Mouse (Mus musculus) liver, embryonic 11.5 days (tissue): ENCODE data around the gene Ano5. TPM values are rescaled to one million over a fixed set of nuclear protein-coding genes. Genes with fewer than 3 reads are reported as not detected.

ENCODE experiments used
- ATAC-seq: fragments of 200-750 bp; cut with Nextera tagmentation; replicated peaks from 2 replicates; pipeline ENCODE4 v1.8.0; 2017; ENCODE audit warnings: moderate number of reproducible peaks, mild to moderate bottlenecking, moderate TSS enrichment, moderate library complexity; ENCODE audit not compliant: low FRiP score
- DNase-seq: peaks from one replicate; pipeline ENCODE4 v3.0.0-alpha.2; 2017; ENCODE audit warnings: low spot score
- H3K27ac ChIP-seq: fragments of 300-500 bp; sonication (generic); 2 replicates; pipeline ENCODE4 v1.5.1; 2014; ENCODE audit warnings: mild to moderate bottlenecking, low read depth, low read length, control low read depth
- H3K27me3 ChIP-seq: fragments of 300-500 bp; sonication (generic); replicated peaks from 2 replicates; pipeline ENCODE4 v1.6.1; 2014; ENCODE audit warnings: low read length, mixed read lengths; ENCODE audit not compliant: control insufficient read depth, insufficient read depth
- H3K36me3 ChIP-seq: fragments of 300-500 bp; sonication (generic); 2 replicates; pipeline ENCODE4 v1.6.1; 2014; ENCODE audit warnings: mild to moderate bottlenecking, low read length, moderate library complexity, mixed read lengths; ENCODE audit not compliant: control insufficient read depth, insufficient read depth
- H3K4me1 ChIP-seq: fragments of 300-500 bp; sonication (generic); replicated peaks from 2 replicates; pipeline ENCODE4 v1.6.1; 2014; ENCODE audit warnings: low read length, mixed read lengths; ENCODE audit not compliant: control insufficient read depth, insufficient read depth
- H3K4me2 ChIP-seq: fragments of 300-500 bp; sonication (generic); 2 replicates; pipeline ENCODE4 v1.6.1; 2014; ENCODE audit warnings: mild to moderate bottlenecking, control low read depth, moderate library complexity
- H3K4me3 ChIP-seq: fragments of 300-500 bp; sonication (generic); 2 replicates; pipeline ENCODE4 v1.5.1; 2014; ENCODE audit warnings: low read depth, low read length, control low read depth
- H3K9ac ChIP-seq: fragments of 300-500 bp; sonication (generic); 2 replicates; pipeline ENCODE4 v1.6.1; 2014; ENCODE audit warnings: low read depth, low read length, control low read depth
- H3K9me3 ChIP-seq: fragments of 300-500 bp; sonication (generic); 2 replicates; pipeline ENCODE4 v1.6.1; 2016; ENCODE audit warnings: low read length, inconsistent platforms, mixed read lengths; ENCODE audit not compliant: control insufficient read depth
- WGBS: fragments of 180-500 bp; shearing (Covaris S2); extraction: QIAGEN DNeasy Blood & Tissue Kit; methylation state at CpG from one replicate; pipeline ENCODE4 v1.1.7; 2014; 5-methylcytosine and 5-hydroxymethylcytosine counted together
- polyA plus RNA-seq: library from polyadenylated mRNA; unstranded; fragments of >200 nt; fragmentation: Nextera tagmentation; extraction: Ambion mirVana; gene quantifications from 2 replicates; pipeline ENCODE4 v1.2.1, GENCODE M21; 2014

Gene Ano5
- polyA plus RNA-seq, 1 experiment from 2014 or later, result 0.04 TPM

GRCm38 (mm10) chr7:51626451-51627000 is 115.7 kb downstream of the Ano5 start:
- DNase-seq (no peak), ATAC-seq (no peak)
- Histone ChIP-seq H3K27me3 (peaks cover 69% of the 10 kb centered on the region), H3K9ac (no peak overlapping the region), H3K4me2 (no peak overlapping the region), H3K9me3 (no peaks in the 10 kb centered on the region), H3K4me1 (no peaks in the 10 kb centered on the region), H3K36me3 (no peaks in the 10 kb centered on the region), H3K4me3 (no peak overlapping the region), H3K27ac (no peak overlapping the region)
- 4% methylated on average over 16 of the region's 16 CpGs for WGBS

- Histone ChIP-seq H3K9me3 (no peaks in the 10 kb centered on the region), H3K27ac (no peak overlapping the region), H3K36me3 (no peaks in the 10 kb centered on the region), H3K27me3 (peaks cover 63% of the 10 kb centered on the region), H3K4me3 (no peak overlapping the region), H3K4me1 (no peaks in the 10 kb centered on the region), H3K4me2 (no peak overlapping the region), H3K9ac (no peak overlapping the region)
- no peak for ATAC-seq
- no peak for DNase-seq
- WGBS, result 4% methylated on average over 26 of the region's 26 CpGs
These were observed 116.3 kb downstream of the Ano5 start for GRCm38 (mm10) chr7:51627001-51627631.

- Histone ChIP-seq H3K27me3 (peaks cover 58% of the 10 kb centered on the region), H3K36me3 (no peaks in the 10 kb centered on the region), H3K27ac (no peak overlapping the region), H3K9ac (no peak overlapping the region), H3K9me3 (no peaks in the 10 kb centered on the region), H3K4me1 (no peaks in the 10 kb centered on the region), H3K4me3 (no peak overlapping the region), H3K4me2 (no peak overlapping the region)
- DNase-seq (no peak), ATAC-seq (no peak)
- 2% methylated on average over 9 of the region's 9 CpGs for WGBS
These were observed 116.8 kb downstream of the Ano5 start for GRCm38 (mm10) chr7:51627666-51628065.

- H3K36me3 ChIP-seq, result no peaks in the 10 kb centered on the region
- H3K27ac ChIP-seq, result no peak overlapping the region
- H3K9ac ChIP-seq, result no peak overlapping the region
- ATAC-seq (no peak), DNase-seq (no peak)
- H3K9me3 ChIP-seq, result no peaks in the 10 kb centered on the region
- 7% methylated on average over 9 of the region's 9 CpGs for WGBS
- H3K4me2 ChIP-seq, result no peak overlapping the region
- no peaks in the 10 kb centered on the region for H3K4me1 ChIP-seq
- H3K4me3 ChIP-seq, result no peak overlapping the region
- peaks cover 59% of the 10 kb centered on the region for H3K27me3 ChIP-seq
These were observed 117.5 kb downstream of the Ano5 start for GRCm38 (mm10) chr7:51628349-51628748.

- H3K27ac ChIP-seq, result no peak overlapping the region
- H3K9me3 ChIP-seq, result no peaks in the 10 kb centered on the region
- H3K36me3 ChIP-seq, result no peaks in the 10 kb centered on the region
- WGBS, result 7% methylated on average over 3 of the region's 3 CpGs
- no peak overlapping the region for H3K9ac ChIP-seq
- no peak for DNase-seq
- no peak for ATAC-seq
- peaks cover 50% of the 10 kb centered on the region for H3K27me3 ChIP-seq
- H3K4me1 ChIP-seq, result no peaks in the 10 kb centered on the region
- no peak overlapping the region for H3K4me3 ChIP-seq
- no peak overlapping the region for H3K4me2 ChIP-seq
These were observed 118.4 kb downstream of the Ano5 start for GRCm38 (mm10) chr7:51629206-51629605.

- Histone ChIP-seq H3K9me3 (no peaks in the 10 kb centered on the region), H3K4me2 (no peak overlapping the region), H3K27ac (no peak overlapping the region), H3K27me3 (peaks cover 30% of the 10 kb centered on the region), H3K9ac (no peak overlapping the region), H3K4me3 (no peak overlapping the region), H3K4me1 (no peaks in the 10 kb centered on the region), H3K36me3 (no peaks in the 10 kb centered on the region)
- DNase-seq (no peak), ATAC-seq (no peak)
- 46% methylated on average over 3 of the region's 3 CpGs for WGBS
These were observed 120.3 kb downstream of the Ano5 start for GRCm38 (mm10) chr7:51631171-51631570.

- Histone ChIP-seq H3K27ac (no peak overlapping the region), H3K36me3 (no peaks in the 10 kb centered on the region), H3K9me3 (no peaks in the 10 kb centered on the region), H3K27me3 (peaks cover 15% of the 10 kb centered on the region), H3K4me2 (no peak overlapping the region), H3K9ac (no peak overlapping the region), H3K4me3 (no peak overlapping the region), H3K4me1 (no peaks in the 10 kb centered on the region)
- no peak for DNase-seq
- ATAC-seq, result no peak
- 14% methylated on average over 9 of the region's 9 CpGs for WGBS
These were observed 121.9 kb downstream of the Ano5 start for GRCm38 (mm10) chr7:51632543-51633229.

GRCm38 (mm10) chr7:51633230-51633844 is 122.5 kb downstream of the Ano5 start:
- no peak for DNase-seq

More at GRCm38 (mm10) chr7:51633230-51633844, 122.5 kb downstream of the Ano5 start:
- H3K27me3 ChIP-seq, result peaks cover 10% of the 10 kb centered on the region
- no peak overlapping the region for H3K27ac ChIP-seq
- no peaks in the 10 kb centered on the region for H3K36me3 ChIP-seq
- no peaks in the 10 kb centered on the region for H3K4me1 ChIP-seq
- no peak overlapping the region for H3K9ac ChIP-seq
- ATAC-seq, result no peak
- H3K4me3 ChIP-seq, result no peak overlapping the region
- 13% methylated on average over 7 of the region's 7 CpGs for WGBS
- H3K9me3 ChIP-seq, result no peaks in the 10 kb centered on the region
- H3K4me2 ChIP-seq, result no peak overlapping the region
